Mouse (Mus musculus) limb, embryonic 13.5 days (tissue): ENCODE results near the gene Lamtor2. TPM values are rescaled to one million over a fixed set of nuclear protein-coding genes. Genes with fewer than 3 reads are reported as not detected.

Source experiments
- ATAC-seq: fragments of 200-750 bp; cut with Nextera tagmentation; 2 replicates; pipeline ENCODE4 v1.8.0; 2017; ENCODE audit warnings: low read depth, moderate number of reproducible peaks, moderate TSS enrichment; ENCODE audit not compliant: low FRiP score
- H3K27ac ChIP-seq: fragments of 300-500 bp; sonication (generic); 2 replicates; pipeline ENCODE4 v1.5.1; 2015; ENCODE audit warnings: inconsistent platforms, mild to moderate bottlenecking, moderate library complexity
- H3K27me3 ChIP-seq: fragments of 300-500 bp; sonication (generic); 2 replicates; pipeline ENCODE4 v1.6.1; 2015; ENCODE audit warnings: mild to moderate bottlenecking, inconsistent platforms
- H3K36me3 ChIP-seq: fragments of 300-500 bp; sonication (generic); 2 replicates; pipeline ENCODE4 v1.6.1; 2015; ENCODE audit warnings: inconsistent platforms, mild to moderate bottlenecking, moderate library complexity
- H3K4me1 ChIP-seq: fragments of 300-500 bp; sonication (generic); 2 replicates; pipeline ENCODE4 v1.6.1; 2015; ENCODE audit warnings: inconsistent platforms
- H3K4me2 ChIP-seq: fragments of 300-500 bp; sonication (generic); replicated peaks from 2 replicates; pipeline ENCODE4 v1.6.1; 2015; ENCODE audit warnings: inconsistent platforms, mild to moderate bottlenecking, moderate library complexity
- H3K4me3 ChIP-seq: fragments of 300-500 bp; sonication (generic); 2 replicates; pipeline ENCODE4 v1.5.1; 2015; ENCODE audit warnings: moderate library complexity, mild to moderate bottlenecking, inconsistent platforms
- H3K9ac ChIP-seq: fragments of 300-500 bp; sonication (generic); 2 replicates; pipeline ENCODE4 v1.6.1; 2015; ENCODE audit warnings: mild to moderate bottlenecking, inconsistent platforms
- H3K9me3 ChIP-seq: fragments of 300-500 bp; sonication (generic); 2 replicates; pipeline ENCODE4 v1.6.1; 2016; ENCODE audit warnings: inconsistent platforms
- WGBS: fragments of 180-500 bp; shearing (Covaris S2); methylation state at CpG from one replicate; pipeline ENCODE4 v1.1.7; 2015; 5-methylcytosine and 5-hydroxymethylcytosine counted together
- polyA plus RNA-seq: library from polyadenylated mRNA; unstranded; fragments of >200 nt; fragmentation: Nextera tagmentation; extraction: Ambion mirVana; gene quantifications from 2 replicates; pipeline ENCODE4 v1.2.1, GENCODE M21; 2015

Lamtor2 gene
- polyA plus RNA-seq, 1 experiment from 2014 or later = 147 TPM

DNA sequence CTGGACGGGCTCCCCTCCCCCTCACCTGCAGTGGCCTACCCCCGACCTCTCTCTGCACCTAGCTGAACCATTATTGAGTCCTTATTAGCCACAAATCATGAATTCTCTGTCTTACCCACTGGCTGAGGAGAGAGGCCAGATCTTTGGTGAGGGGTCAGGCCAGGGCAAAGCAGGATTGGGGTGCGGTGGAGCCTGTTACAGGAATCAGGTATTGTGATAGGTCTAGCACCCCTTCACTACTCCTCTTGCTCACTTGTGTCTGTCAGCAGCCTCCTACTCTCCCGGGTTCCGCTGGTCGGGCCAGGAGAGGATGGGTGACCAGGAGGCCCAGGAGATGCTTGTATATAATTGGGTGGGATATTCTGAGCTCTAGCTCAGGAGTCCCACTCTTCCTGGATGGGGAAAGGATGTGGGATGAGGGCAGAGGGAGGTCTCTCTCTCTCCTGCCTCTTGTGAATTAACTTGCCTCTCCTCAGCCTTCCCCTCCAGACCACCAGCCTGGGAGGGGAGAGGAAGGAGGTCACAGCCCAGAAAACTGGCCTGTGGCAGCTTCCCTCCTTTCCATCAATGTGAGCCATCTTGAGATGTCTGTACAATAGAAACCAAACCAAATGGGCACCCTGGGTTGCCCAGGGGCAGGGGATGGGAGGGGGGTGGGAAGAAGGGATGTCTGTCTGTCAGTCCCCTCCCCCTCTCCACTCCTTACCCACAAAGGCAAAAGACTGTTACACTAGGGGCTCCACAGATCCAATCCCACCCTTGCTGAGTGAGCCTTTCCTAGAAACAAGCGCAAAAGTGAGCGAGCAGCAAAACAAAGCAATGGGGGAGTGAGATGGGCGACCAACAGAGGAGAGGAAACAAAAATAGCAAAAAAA, 14.4 kb downstream of the Lamtor2 start:
- Histone ChIP-seq H3K27ac (no peak overlapping the region), H3K9me3 (no peaks in the 10 kb centered on the region), H3K27me3 (no peaks in the 10 kb centered on the region), H3K4me2 (peak overlapping the region; percentile 94; the same call in 1 of the 2 replicates), H3K4me1 (peaks cover 76% of the 10 kb centered on the region), H3K36me3 (peaks cover 55% of the 10 kb centered on the region), H3K9ac (peak overlapping the region; percentile 32; the same call in 1 of the 2 replicates), H3K4me3 (no peak overlapping the region; the same call in 1 of the 2 replicates)
- ATAC-seq = no peak
- 51% methylated on average over 9 of the region's 9 CpGs for WGBS

DNA sequence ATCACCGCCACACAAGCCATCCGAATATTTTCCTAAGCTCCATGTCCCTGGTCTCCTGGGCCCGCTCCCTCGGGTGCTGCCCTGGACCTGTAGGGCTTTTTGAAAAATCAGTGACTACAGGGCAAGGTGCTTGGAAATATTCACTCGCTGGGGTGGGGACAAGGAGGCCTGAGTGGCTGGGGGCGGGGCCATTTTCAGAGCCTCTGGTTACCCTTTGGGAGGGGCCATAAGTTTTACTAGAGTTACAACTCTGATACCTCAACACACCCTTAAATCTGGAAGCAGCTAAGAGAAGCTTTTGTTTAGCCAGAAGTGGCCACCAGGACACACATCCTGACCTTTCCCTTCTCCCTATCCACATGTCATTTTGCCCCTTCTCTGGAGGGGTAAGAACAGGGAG, 15.7 kb downstream of the Lamtor2 start:
- Histone ChIP-seq H3K4me1 (peaks cover 72% of the 10 kb centered on the region), H3K36me3 (peaks cover 55% of the 10 kb centered on the region), H3K27me3 (no peaks in the 10 kb centered on the region), H3K9ac (peak overlapping the region; percentile 100), H3K4me3 (peak overlapping the region; percentile 94), H3K9me3 (no peaks in the 10 kb centered on the region), H3K27ac (peak overlapping the region; percentile 49; the same call in 1 of the 2 replicates), H3K4me2 (peak overlapping the region; percentile 94)
- ATAC-seq = no peak
- WGBS = 67% methylated on average over 6 of the region's 6 CpGs

DNA sequence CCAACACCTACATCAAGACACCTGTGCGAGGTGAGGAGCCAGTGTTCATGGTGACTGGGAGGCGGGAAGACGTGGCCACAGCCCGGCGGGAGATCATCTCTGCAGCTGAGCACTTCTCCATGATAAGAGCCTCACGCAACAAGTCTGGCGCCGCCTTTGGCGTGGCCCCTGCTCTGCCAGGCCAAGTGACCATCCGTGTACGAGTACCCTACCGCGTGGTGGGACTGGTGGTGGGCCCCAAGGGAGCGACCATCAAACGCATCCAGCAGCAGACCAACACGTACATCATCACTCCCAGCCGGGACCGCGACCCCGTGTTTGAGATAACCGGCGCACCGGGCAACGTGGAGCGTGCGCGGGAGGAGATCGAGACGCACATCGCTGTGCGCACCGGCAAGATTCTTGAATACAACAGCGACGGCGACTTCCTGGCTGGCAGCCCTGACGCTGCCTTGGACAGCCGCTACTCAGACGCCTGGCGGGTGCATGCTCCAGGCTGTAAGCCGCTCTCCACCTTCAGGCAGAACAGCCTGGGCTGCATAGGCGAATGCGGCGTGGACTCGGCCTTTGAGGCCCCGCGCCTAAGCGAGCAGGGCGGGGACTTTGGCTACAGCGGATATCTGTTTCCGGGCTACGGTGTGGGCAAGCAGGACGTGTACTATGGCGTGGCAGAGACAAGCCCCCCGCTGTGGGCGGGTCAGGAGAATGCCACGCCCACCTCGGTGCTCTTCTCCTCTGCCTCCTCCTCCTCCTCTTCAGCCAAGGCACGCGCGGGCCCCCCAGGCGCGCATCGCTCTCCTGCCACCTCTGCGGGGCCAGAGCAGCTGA, 16.6 kb downstream of the Lamtor2 start:
- H3K27ac ChIP-seq = peak overlapping the region; percentile 49; the same call in 1 of the 2 replicates
- peak overlapping the region; percentile 94 for H3K4me3 ChIP-seq
- ATAC-seq = no peak
- H3K9me3 ChIP-seq = no peaks in the 10 kb centered on the region
- 10% methylated on average over 64 of the region's 64 CpGs for WGBS
- H3K27me3 ChIP-seq = no peaks in the 10 kb centered on the region
- peaks cover 69% of the 10 kb centered on the region for H3K4me1 ChIP-seq
- peak overlapping the region; percentile 100 for H3K9ac ChIP-seq
- H3K4me2 ChIP-seq = peak overlapping the region; percentile 94
- H3K36me3 ChIP-seq = peaks cover 52% of the 10 kb centered on the region

DNA sequence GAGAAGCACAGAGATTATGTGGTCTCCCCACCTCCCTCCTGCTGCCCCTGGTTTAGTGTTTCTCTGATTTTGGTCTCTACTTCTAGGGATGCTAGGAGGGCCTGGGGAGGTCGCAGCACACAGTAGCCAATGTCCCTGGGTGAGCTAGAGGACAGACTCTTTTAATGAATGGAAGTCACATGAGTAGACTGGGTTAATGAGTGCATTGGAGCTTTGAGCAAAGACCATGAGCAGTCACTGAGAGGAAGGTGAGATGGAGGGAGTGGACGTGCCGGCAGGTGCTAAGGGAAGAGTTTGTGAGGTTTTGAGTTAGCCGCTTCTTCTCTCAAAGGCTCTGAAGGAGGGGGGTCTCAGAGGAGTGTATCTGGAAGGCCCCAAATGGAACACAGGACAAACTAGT, 17.3 kb downstream of the Lamtor2 start:
- Histone ChIP-seq H3K27ac (no peak overlapping the region; the same call in 1 of the 2 replicates), H3K4me2 (peak overlapping the region; percentile 94), H3K9ac (peak overlapping the region; percentile 100), H3K27me3 (no peaks in the 10 kb centered on the region), H3K36me3 (peaks cover 45% of the 10 kb centered on the region), H3K9me3 (no peaks in the 10 kb centered on the region), H3K4me1 (peaks cover 64% of the 10 kb centered on the region), H3K4me3 (peak overlapping the region; percentile 94)
- no peak for ATAC-seq
- 43% methylated on average over 4 of the region's 4 CpGs for WGBS

DNA sequence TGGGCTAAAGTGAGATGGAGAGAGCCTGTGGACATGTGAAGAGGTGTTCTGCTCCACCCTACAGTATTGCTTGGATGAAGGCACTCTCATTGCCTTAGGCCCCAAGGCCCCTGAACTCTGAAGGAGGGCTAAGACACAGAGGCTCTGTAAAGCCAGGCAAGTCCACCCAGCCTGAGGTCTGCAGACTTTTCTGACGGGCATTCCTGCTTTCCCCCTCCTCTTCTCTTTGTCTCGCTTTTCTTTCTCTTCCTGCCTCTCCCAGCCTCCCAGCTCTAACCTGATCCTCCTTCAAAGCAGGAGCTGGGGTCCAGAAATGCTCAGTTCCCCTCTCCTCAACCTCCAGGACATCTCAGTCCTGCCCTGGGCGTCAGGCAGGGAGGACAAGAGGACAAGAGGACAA, 17.9 kb downstream of the Lamtor2 start:
- WGBS = 15% methylated on average over 3 of the region's 3 CpGs
- no peaks in the 10 kb centered on the region for H3K27me3 ChIP-seq
- H3K9ac ChIP-seq = peak overlapping the region; percentile 100
- H3K4me2 ChIP-seq = peak overlapping the region; percentile 94
- peaks cover 40% of the 10 kb centered on the region for H3K36me3 ChIP-seq
- no peak for ATAC-seq
- peak overlapping the region; percentile 99; the same call in 1 of the 2 replicates for H3K27ac ChIP-seq
- peaks cover 64% of the 10 kb centered on the region for H3K4me1 ChIP-seq
- H3K4me3 ChIP-seq = peak overlapping the region; percentile 94
- H3K9me3 ChIP-seq = no peaks in the 10 kb centered on the region

DNA sequence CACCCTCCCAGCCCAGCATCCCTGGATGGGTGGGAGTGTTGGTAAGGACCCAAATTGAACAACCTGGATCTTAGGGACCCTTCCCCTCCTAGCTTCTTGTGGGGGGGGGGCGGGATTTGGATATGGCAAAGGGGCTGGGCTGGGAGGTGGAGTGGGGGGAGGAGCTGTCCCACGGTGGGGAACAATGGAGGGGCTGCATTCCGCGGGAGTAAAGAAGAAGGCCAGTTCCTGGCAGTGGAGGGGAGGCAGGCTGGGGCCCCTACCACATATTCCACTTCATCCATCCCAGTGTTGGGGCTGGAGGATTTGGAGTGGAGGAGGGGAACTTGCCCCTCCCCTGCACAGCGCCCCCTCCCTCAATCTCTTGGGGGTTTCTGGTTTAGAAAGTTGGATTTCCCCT, 19.2 kb downstream of the Lamtor2 start:
- Histone ChIP-seq H3K9me3 (no peaks in the 10 kb centered on the region), H3K27me3 (no peaks in the 10 kb centered on the region), H3K4me2 (peak overlapping the region; percentile 94), H3K36me3 (peaks cover 35% of the 10 kb centered on the region), H3K4me3 (peak overlapping the region; percentile 94), H3K27ac (peak overlapping the region; percentile 99), H3K4me1 (peaks cover 69% of the 10 kb centered on the region), H3K9ac (peak overlapping the region; percentile 100)
- no peak for ATAC-seq
- WGBS = 0% methylated on average over 4 of the region's 5 CpGs

DNA sequence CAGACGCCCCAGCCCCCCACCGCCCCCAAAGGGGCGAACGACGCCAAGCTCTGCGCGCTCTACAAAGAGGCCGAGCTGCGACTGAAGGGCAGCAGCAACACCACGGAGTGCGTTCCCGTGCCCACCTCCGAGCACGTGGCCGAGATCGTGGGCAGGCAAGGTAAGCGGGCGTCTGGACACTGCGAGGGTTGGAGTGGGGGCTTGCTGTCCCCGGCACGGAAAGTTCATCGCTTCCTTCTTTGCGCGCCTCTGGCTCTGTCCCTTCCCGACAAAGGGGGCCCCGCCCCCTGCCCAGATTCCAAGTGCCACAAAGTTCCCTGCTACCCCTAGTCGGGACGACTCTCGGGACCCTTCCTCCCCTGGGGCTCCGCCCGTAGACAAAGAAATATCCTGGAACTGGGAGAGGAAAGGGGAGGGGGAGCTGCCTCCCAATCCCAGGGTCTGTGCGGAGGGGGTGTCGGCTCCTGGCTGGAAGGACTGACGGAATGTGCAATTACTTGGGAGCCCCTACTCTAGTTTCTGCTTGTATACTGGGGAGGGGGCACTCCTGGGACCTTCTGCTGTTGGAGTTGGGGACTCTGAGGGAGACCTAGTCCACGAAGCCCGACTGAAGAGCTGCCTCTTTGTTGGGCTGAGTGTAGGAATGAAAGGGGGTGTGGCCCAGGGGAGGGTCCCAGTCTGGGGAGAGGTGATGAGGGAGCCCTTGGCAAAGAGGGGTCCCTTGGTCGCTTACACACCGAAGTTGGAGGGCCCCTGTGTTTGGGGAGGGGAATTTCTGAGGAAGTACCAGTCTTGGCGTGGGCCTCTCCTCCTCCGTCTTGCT, 20.0 kb downstream of the Lamtor2 start:
- Histone ChIP-seq H3K4me1 (peaks cover 69% of the 10 kb centered on the region), H3K9ac (peak overlapping the region; percentile 100), H3K27ac (peak overlapping the region; percentile 99), H3K9me3 (no peaks in the 10 kb centered on the region), H3K36me3 (peaks cover 29% of the 10 kb centered on the region), H3K4me3 (peak overlapping the region; percentile 94), H3K27me3 (no peaks in the 10 kb centered on the region), H3K4me2 (peak overlapping the region; percentile 94)
- under 1% methylated on average over 37 of the region's 40 CpGs for WGBS
- 0 out of 2 replicates have a peak, but pooled peaks have one; percentile 2 for ATAC-seq

DNA sequence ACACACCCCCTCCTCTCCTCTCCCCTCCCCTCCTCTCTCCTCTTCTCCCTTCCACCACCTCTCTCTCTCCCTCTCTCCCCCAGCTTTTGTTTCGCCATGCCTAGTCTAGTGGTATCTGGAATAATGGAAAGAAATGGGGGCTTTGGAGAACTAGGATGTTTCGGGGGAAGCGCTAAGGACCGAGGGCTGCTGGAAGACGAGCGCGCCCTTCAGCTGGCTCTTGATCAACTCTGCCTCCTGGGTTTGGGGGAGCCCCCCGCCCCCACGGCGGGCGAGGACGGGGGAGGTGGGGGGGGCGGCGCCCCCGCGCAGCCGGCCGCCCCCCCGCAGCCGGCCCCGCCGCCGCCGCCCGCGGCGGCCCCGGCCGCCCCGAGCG, 20.6 kb downstream of the Lamtor2 start, which contains the start of gene Mex3a:
Gene Mex3a, plus strand, starts transcription at position 97 of the 376 bp plus-strand sequence.
- H3K4me1 ChIP-seq = peaks cover 69% of the 10 kb centered on the region
- H3K9ac ChIP-seq = peak within 1 kb of the TSS; percentile 100
- H3K36me3 ChIP-seq = peaks cover 29% of the 10 kb centered on the region
- H3K9me3 ChIP-seq = no peaks in the 10 kb centered on the region
- H3K4me3 ChIP-seq = peak within 1 kb of the TSS; percentile 94
- H3K27me3 ChIP-seq = no peaks in the 10 kb centered on the region
- WGBS = 1% methylated on average over 12 of the region's 31 CpGs
- H3K27ac ChIP-seq = peak within 1 kb of the TSS; percentile 99
- ATAC-seq = no peak
- H3K4me2 ChIP-seq = peak within 1 kb of the TSS; percentile 94

DNA sequence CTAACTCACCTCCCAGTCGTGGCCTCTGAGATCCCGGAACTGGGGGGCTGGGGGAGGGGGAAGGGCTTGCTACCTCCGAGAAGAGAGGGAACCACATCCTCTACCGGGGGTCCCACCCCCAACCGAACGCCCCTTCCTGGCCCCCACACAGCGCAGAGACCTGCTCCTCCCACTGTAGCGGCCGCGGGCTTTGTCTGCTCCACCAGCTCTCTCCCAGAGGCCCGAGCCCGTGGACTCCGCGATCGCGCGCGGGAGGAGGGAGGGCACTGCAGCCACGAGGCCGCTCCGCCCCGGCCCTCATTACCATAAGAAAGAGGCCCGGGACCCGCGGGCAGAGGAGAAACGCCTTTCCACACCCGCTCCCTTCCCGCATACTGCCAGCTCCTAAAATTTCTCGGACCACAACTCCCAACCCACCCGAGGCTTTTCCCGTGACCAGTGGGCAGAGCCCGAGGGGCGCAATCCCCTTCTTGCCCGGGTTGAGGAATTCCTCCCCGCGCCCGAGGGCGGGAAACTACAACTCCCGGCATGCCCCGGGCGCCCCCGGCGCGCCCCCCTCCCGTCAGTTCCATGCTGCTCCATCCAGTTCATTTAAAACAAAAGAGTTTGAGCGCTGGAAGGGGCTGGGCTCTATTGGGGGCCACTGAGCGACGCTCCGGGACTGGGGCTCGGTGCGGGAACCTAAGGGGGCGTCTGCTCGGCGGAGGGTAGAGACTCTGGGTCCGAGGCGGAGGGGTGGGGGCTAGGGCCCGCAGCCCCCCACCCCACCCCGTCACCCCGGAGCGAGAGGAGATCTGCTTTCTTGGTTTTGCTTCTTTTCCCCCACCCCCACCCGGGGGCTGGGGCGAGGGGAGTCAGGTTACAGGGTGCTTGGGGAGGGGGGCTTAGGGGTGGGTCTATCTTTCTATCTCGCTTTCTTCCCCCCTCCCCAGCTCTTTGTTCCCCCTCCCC, 21.3 kb downstream of the Lamtor2 start:
- peaks cover 67% of the 10 kb centered on the region for H3K4me1 ChIP-seq
- H3K9me3 ChIP-seq = no peaks in the 10 kb centered on the region
- H3K4me2 ChIP-seq = peak overlapping the region; percentile 94
- ATAC-seq = peak; percentile 87
- peak overlapping the region; percentile 99 for H3K27ac ChIP-seq
- H3K9ac ChIP-seq = peak overlapping the region; percentile 100
- no peaks in the 10 kb centered on the region for H3K27me3 ChIP-seq
- H3K36me3 ChIP-seq = peaks cover 22% of the 10 kb centered on the region
- WGBS = under 1% methylated on average over 57 of the region's 63 CpGs
- H3K4me3 ChIP-seq = peak overlapping the region; percentile 94

DNA sequence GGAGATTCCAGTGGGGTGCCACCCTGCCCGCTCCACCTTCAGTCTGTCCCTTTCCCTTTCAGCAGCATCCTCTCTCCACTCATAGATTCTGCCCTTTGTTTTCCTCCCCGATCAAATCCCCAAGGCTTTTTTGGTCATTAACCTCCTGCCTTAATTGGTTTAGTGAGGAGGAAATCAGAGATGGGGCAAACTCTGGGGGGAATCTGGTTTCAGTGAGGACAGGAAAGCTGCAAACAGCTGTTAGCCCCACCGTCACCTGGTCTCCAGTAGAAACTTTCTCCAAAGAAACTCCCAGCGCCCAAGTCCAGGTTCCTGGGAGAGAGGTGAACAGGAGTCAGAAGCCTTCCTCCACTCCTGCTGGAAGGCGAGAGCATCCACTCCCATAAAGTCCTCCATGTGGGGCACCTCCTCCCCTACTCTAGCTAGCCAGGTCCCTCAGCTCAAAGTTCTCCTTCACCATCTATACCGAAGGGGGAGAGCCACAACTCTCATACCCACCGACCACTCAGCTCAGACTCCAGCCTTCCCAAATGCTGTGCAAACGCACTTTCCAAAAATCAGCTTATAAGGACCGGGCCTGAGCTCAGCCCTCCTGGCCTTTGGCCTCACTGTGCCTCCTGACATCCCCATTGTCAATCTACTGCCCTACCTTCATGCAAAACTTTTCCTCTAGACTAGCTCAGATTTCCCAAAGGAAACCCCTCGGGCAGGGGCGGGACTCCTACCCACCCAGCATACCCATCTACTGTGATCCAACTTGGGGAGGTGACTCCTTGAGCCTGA, 22.6 kb downstream of the Lamtor2 start:
- Histone ChIP-seq H3K27me3 (no peaks in the 10 kb centered on the region), H3K36me3 (peaks cover 11% of the 10 kb centered on the region), H3K9me3 (no peaks in the 10 kb centered on the region), H3K4me1 (peaks cover 62% of the 10 kb centered on the region), H3K4me2 (peak overlapping the region; percentile 94), H3K4me3 (peak overlapping the region; percentile 94), H3K9ac (peak overlapping the region; percentile 100), H3K27ac (peak overlapping the region; percentile 99)
- ATAC-seq = no peak
- 6% methylated on average over 11 of the region's 11 CpGs for WGBS
